Mouse (Mus musculus): ENCODE data around the gene Pawr.

The Pawr gene

GRCm38 (mm10) chr10:108354726-108355391, 22.9 kb downstream of the Pawr start:
- DNase-seq (ENCODE audit: low spot score) = no peak

- no peak for DNase-seq (ENCODE audit: low spot score)
These were observed 23.5 kb downstream of the Pawr start for GRCm38 (mm10) chr10:108355392-108355775.

- DNase-seq (ENCODE audit: low spot score) = no peak
These were observed 24.8 kb downstream of the Pawr start for GRCm38 (mm10) chr10:108356601-108357187.

- peak; percentile 55 for DNase-seq (ENCODE audit: low spot score)
These were observed 28.1 kb downstream of the Pawr start for GRCm38 (mm10) chr10:108359974-108360373.

GRCm38 (mm10) chr10:108360801-108361200, 28.9 kb downstream of the Pawr start:
- DNase-seq (ENCODE audit: low spot score) = no peak

- DNase-seq (ENCODE audit: low spot score) = no peak
These were observed 29.7 kb downstream of the Pawr start for GRCm38 (mm10) chr10:108361419-108362155.

- no peak for DNase-seq (ENCODE audit: low spot score)
These were observed 32.0 kb downstream of the Pawr start for GRCm38 (mm10) chr10:108363932-108364331.

GRCm38 (mm10) chr10:108364946-108365719, 33.2 kb downstream of the Pawr start:
- no peak for DNase-seq (ENCODE audit: low spot score)

GRCm38 (mm10) chr10:108366251-108366650, 34.3 kb downstream of the Pawr start:
- no peak for DNase-seq (ENCODE audit: low spot score)

- DNase-seq (ENCODE audit: low spot score) = peak; percentile 80
These were observed 36.4 kb downstream of the Pawr start for GRCm38 (mm10) chr10:108368358-108368757.

GRCm38 (mm10) chr10:108372258-108372657, 40.3 kb downstream of the Pawr start:
- no peak for DNase-seq (ENCODE audit: low spot score)

GRCm38 (mm10) chr10:108372858-108373257, 40.9 kb downstream of the Pawr start:
- DNase-seq (ENCODE audit: low spot score) = no peak

- DNase-seq (ENCODE audit: low spot score) = no peak
These were observed 43.9 kb downstream of the Pawr start for GRCm38 (mm10) chr10:108375796-108376195.

GRCm38 (mm10) chr10:108376366-108376765, 44.4 kb downstream of the Pawr start:
- DNase-seq (ENCODE audit: low spot score) = no peak

GRCm38 (mm10) chr10:108377369-108377768, 45.4 kb downstream of the Pawr start:
- DNase-seq (ENCODE audit: low spot score) = no peak

- DNase-seq (ENCODE audit: low spot score) = no peak
These were observed 46.1 kb downstream of the Pawr start for GRCm38 (mm10) chr10:108378062-108378461.

GRCm38 (mm10) chr10:108378479-108378878, 46.6 kb downstream of the Pawr start:
- DNase-seq (ENCODE audit: low spot score) = no peak

GRCm38 (mm10) chr10:108380715-108381114, 48.8 kb downstream of the Pawr start:
- DNase-seq (ENCODE audit: low spot score) = no peak

GRCm38 (mm10) chr10:108384153-108384769, 52.3 kb downstream of the Pawr start:
- no peak for DNase-seq (ENCODE audit: low spot score)

GRCm38 (mm10) chr10:108385480-108385955, 53.6 kb downstream of the Pawr start:
- DNase-seq (ENCODE audit: low spot score) = no peak

GRCm38 (mm10) chr10:108388410-108388915, 56.5 kb downstream of the Pawr start:
- no peak for DNase-seq (ENCODE audit: low spot score)

Measured in yolk sac, embryonic 10.5 days (tissue).